Mouse (Mus musculus) heart, embryonic 15.5 days (tissue): ENCODE measurements around the gene Myo1d. TPM values are rescaled to one million over a fixed set of nuclear protein-coding genes. Genes with fewer than 3 reads are reported as not detected.

Experiments
- ATAC-seq: fragments of 200-750 bp; cut with Nextera tagmentation; replicated peaks from 2 replicates; pipeline ENCODE4 v1.8.0; 2017; ENCODE audit warnings: low read depth, moderate TSS enrichment; ENCODE audit not compliant: insufficient number of reproducible peaks, insufficient read depth, low FRiP score
- H3K27ac ChIP-seq: fragments of 300-500 bp; sonication (generic); 2 replicates; pipeline ENCODE4 v1.5.1; 2015; ENCODE audit warnings: mild to moderate bottlenecking, inconsistent platforms
- H3K27me3 ChIP-seq: fragments of 300-500 bp; sonication (generic); 2 replicates; pipeline ENCODE4 v1.6.1; 2015; ENCODE audit warnings: inconsistent platforms
- H3K36me3 ChIP-seq: fragments of 300-500 bp; sonication (generic); 2 replicates; pipeline ENCODE4 v1.6.1; 2015; ENCODE audit warnings: mild to moderate bottlenecking, inconsistent platforms
- H3K4me1 ChIP-seq: fragments of 300-500 bp; sonication (generic); replicated peaks from 2 replicates; pipeline ENCODE4 v1.6.1; 2015; ENCODE audit warnings: inconsistent platforms
- H3K4me2 ChIP-seq: fragments of 300-500 bp; sonication (generic); 2 replicates; pipeline ENCODE4 v1.6.1; 2015; ENCODE audit warnings: inconsistent platforms, mild to moderate bottlenecking, moderate library complexity
- H3K4me3 ChIP-seq: fragments of 300-500 bp; sonication (generic); 2 replicates; pipeline ENCODE4 v1.5.1; 2015; ENCODE audit warnings: mild to moderate bottlenecking, inconsistent platforms
- H3K9ac ChIP-seq: fragments of 300-500 bp; sonication (generic); 2 replicates; pipeline ENCODE4 v1.6.1; 2015; ENCODE audit warnings: mild to moderate bottlenecking, inconsistent platforms
- H3K9me3 ChIP-seq: fragments of 300-500 bp; sonication (generic); replicated peaks from 2 replicates; pipeline ENCODE4 v1.6.1; 2016; ENCODE audit warnings: inconsistent platforms
- WGBS: fragments of 180-500 bp; shearing (Covaris S2); methylation state at CpG from one replicate; pipeline ENCODE4 v1.1.7; 2015; ENCODE audit warnings: mixed read lengths; 5-methylcytosine and 5-hydroxymethylcytosine counted together
- polyA plus RNA-seq: library from polyadenylated mRNA; unstranded; fragments of >200 nt; fragmentation: Nextera tagmentation; extraction: Ambion mirVana; gene quantifications from 2 replicates; pipeline ENCODE4 v1.2.1, GENCODE M21; 2015

Myo1d gene
- polyA plus RNA-seq, 1 experiment from 2014 or later: 6.9 TPM

- H3K4me3 ChIP-seq: no peak overlapping the region
- WGBS: 35% methylated on average over 3 of the region's 3 CpGs
- peaks cover 7% of the 10 kb centered on the region; the same call in 1 of the 2 replicates for H3K4me1 ChIP-seq
- no peak for ATAC-seq
- H3K27ac ChIP-seq: no peak overlapping the region
- no peaks in the 10 kb centered on the region for H3K9me3 ChIP-seq
- no peaks in the 10 kb centered on the region for H3K36me3 ChIP-seq
- no peak overlapping the region for H3K9ac ChIP-seq
- no peak overlapping the region for H3K4me2 ChIP-seq
- H3K27me3 ChIP-seq: no peaks in the 10 kb centered on the region; the same call in 1 of the 2 replicates
Observed at GRCm38 (mm10) chr11:80802706-80803105, 22.9 kb upstream of the Myo1d start.

GRCm38 (mm10) chr11:80799979-80800378 is 20.2 kb upstream of the Myo1d start:
- 50% methylated on average over 3 of the region's 3 CpGs for WGBS
- no peak overlapping the region for H3K4me3 ChIP-seq
- no peak overlapping the region for H3K9ac ChIP-seq
- peaks cover 9% of the 10 kb centered on the region; the same call in 1 of the 2 replicates for H3K4me1 ChIP-seq
- no peak for ATAC-seq
- H3K9me3 ChIP-seq: no peaks in the 10 kb centered on the region
- no peaks in the 10 kb centered on the region for H3K36me3 ChIP-seq
- H3K27me3 ChIP-seq: no peaks in the 10 kb centered on the region
- no peak overlapping the region for H3K27ac ChIP-seq
- no peak overlapping the region for H3K4me2 ChIP-seq

- 40% methylated on average over 8 of the region's 8 CpGs for WGBS
- H3K27ac ChIP-seq: no peak overlapping the region
- ATAC-seq: no peak
Observed at GRCm38 (mm10) chr11:80795431-80795830, 15.6 kb upstream of the Myo1d start.

GRCm38 (mm10) chr11:80794290-80794689 is 14.5 kb upstream of the Myo1d start:
- Histone ChIP-seq H3K27me3 (no peaks in the 10 kb centered on the region), H3K27ac (no peak overlapping the region), H3K9ac (no peak overlapping the region), H3K4me2 (no peak overlapping the region), H3K9me3 (no peaks in the 10 kb centered on the region), H3K36me3 (no peaks in the 10 kb centered on the region), H3K4me3 (no peak overlapping the region), H3K4me1 (0 out of 2 replicates have a peak, but pooled peaks cover 5% of the 10 kb centered on the region)
- 89% methylated on average over 4 of the region's 4 CpGs for WGBS
- no peak for ATAC-seq

More at GRCm38 (mm10) chr11:80795431-80795830, 15.6 kb upstream of the Myo1d start:
- no peak overlapping the region for H3K4me3 ChIP-seq
- H3K9ac ChIP-seq: no peak overlapping the region
- H3K36me3 ChIP-seq: no peaks in the 10 kb centered on the region
- H3K9me3 ChIP-seq: no peaks in the 10 kb centered on the region
- 0 out of 2 replicates have a peak, but pooled peaks cover 5% of the 10 kb centered on the region for H3K4me1 ChIP-seq
- no peaks in the 10 kb centered on the region for H3K27me3 ChIP-seq
- no peak overlapping the region for H3K4me2 ChIP-seq

- Histone ChIP-seq H3K27ac (no peak overlapping the region), H3K9ac (no peak overlapping the region), H3K27me3 (no peaks in the 10 kb centered on the region), H3K9me3 (no peaks in the 10 kb centered on the region), H3K4me2 (no peak overlapping the region), H3K36me3 (no peaks in the 10 kb centered on the region), H3K4me1 (0 out of 2 replicates have a peak, but pooled peaks cover 5% of the 10 kb centered on the region), H3K4me3 (no peak overlapping the region)
- ATAC-seq: no peak
- 86% methylated on average over 4 of the region's 4 CpGs for WGBS
Observed at GRCm38 (mm10) chr11:80793386-80793785, 13.6 kb upstream of the Myo1d start.

- WGBS: 45% methylated on average over 3 of the region's 3 CpGs
- H3K27ac ChIP-seq: no peak overlapping the region
- no peaks in the 10 kb centered on the region for H3K36me3 ChIP-seq
- no peak overlapping the region for H3K9ac ChIP-seq
- no peak overlapping the region for H3K4me2 ChIP-seq
- H3K9me3 ChIP-seq: no peaks in the 10 kb centered on the region
- 0 out of 2 replicates have a peak, but pooled peaks cover 5% of the 10 kb centered on the region for H3K4me1 ChIP-seq
- H3K27me3 ChIP-seq: no peaks in the 10 kb centered on the region
- ATAC-seq: no peak
- no peak overlapping the region for H3K4me3 ChIP-seq
Observed at GRCm38 (mm10) chr11:80791677-80792432, 12.0 kb upstream of the Myo1d start.

- 64% methylated on average over 3 of the region's 3 CpGs for WGBS
- Histone ChIP-seq H3K4me2 (no peak overlapping the region), H3K27ac (no peak overlapping the region), H3K27me3 (no peaks in the 10 kb centered on the region), H3K9me3 (no peaks in the 10 kb centered on the region), H3K4me1 (0 out of 2 replicates have a peak, but pooled peaks cover 2% of the 10 kb centered on the region), H3K4me3 (no peak overlapping the region), H3K36me3 (no peaks in the 10 kb centered on the region), H3K9ac (no peak overlapping the region)
- no peak for ATAC-seq
Observed at GRCm38 (mm10) chr11:80790413-80790812, 10.6 kb upstream of the Myo1d start.

- Histone ChIP-seq H3K4me3 (no peak overlapping the region), H3K27ac (no peak overlapping the region), H3K9ac (no peak overlapping the region), H3K4me1 (0 out of 2 replicates have a peak, but pooled peaks cover 2% of the 10 kb centered on the region), H3K4me2 (no peak overlapping the region), H3K9me3 (no peaks in the 10 kb centered on the region), H3K27me3 (no peaks in the 10 kb centered on the region), H3K36me3 (no peaks in the 10 kb centered on the region)
- ATAC-seq: no peak
- WGBS: 61% methylated on average over 7 of the region's 7 CpGs
Observed at GRCm38 (mm10) chr11:80789647-80790240, 9.9 kb upstream of the Myo1d start.

- no peaks in the 10 kb centered on the region; the same call in 1 of the 2 replicates for H3K4me1 ChIP-seq
- no peaks in the 10 kb centered on the region for H3K27me3 ChIP-seq
- no peaks in the 10 kb centered on the region for H3K36me3 ChIP-seq
- no peak overlapping the region for H3K9ac ChIP-seq
- no peaks in the 10 kb centered on the region for H3K9me3 ChIP-seq
- no peak overlapping the region for H3K4me3 ChIP-seq
- no peak for ATAC-seq
- WGBS: 71% methylated on average over 5 of the region's 5 CpGs
- H3K4me2 ChIP-seq: no peak overlapping the region
- H3K27ac ChIP-seq: no peak overlapping the region
Observed at GRCm38 (mm10) chr11:80785672-80786071, 5.8 kb upstream of the Myo1d start.

- H3K9ac ChIP-seq: no peak overlapping the region
- ATAC-seq: no peak
- H3K27me3 ChIP-seq: no peaks in the 10 kb centered on the region
- no peak overlapping the region for H3K4me3 ChIP-seq
- WGBS: 13% methylated on average over 3 of the region's 3 CpGs
- H3K4me1 ChIP-seq: peaks cover 6% of the 10 kb centered on the region
- H3K9me3 ChIP-seq: no peaks in the 10 kb centered on the region
- H3K27ac ChIP-seq: peak overlapping the region; percentile 1; the same call in 1 of the 2 replicates
- H3K4me2 ChIP-seq: no peak overlapping the region
- H3K36me3 ChIP-seq: no peaks in the 10 kb centered on the region
Observed at GRCm38 (mm10) chr11:80784294-80784743, 4.5 kb upstream of the Myo1d start.

GRCm38 (mm10) chr11:80783460-80783859 is 3.6 kb upstream of the Myo1d start:
- Histone ChIP-seq H3K27me3 (no peaks in the 10 kb centered on the region), H3K4me2 (no peak overlapping the region), H3K9me3 (no peaks in the 10 kb centered on the region), H3K4me3 (no peak overlapping the region), H3K4me1 (peaks cover 12% of the 10 kb centered on the region), H3K27ac (no peak overlapping the region), H3K9ac (no peak overlapping the region), H3K36me3 (no peaks in the 10 kb centered on the region)
- 57% methylated on average over 7 of the region's 7 CpGs for WGBS
- no peak for ATAC-seq
